Mouse (Mus musculus) right cerebral cortex, postnatal 36 days (tissue): ENCODE measurements around the gene Ltbp4.

Experiments
- DNase-seq, 2 experiments: peaks; one replicate each; pipeline ENCODE4 v3.0.0; 2022; ENCODE audit warnings: low spot score in 2 of 2, mixed read lengths in 1 of 2

Ltbp4 gene

DNA sequence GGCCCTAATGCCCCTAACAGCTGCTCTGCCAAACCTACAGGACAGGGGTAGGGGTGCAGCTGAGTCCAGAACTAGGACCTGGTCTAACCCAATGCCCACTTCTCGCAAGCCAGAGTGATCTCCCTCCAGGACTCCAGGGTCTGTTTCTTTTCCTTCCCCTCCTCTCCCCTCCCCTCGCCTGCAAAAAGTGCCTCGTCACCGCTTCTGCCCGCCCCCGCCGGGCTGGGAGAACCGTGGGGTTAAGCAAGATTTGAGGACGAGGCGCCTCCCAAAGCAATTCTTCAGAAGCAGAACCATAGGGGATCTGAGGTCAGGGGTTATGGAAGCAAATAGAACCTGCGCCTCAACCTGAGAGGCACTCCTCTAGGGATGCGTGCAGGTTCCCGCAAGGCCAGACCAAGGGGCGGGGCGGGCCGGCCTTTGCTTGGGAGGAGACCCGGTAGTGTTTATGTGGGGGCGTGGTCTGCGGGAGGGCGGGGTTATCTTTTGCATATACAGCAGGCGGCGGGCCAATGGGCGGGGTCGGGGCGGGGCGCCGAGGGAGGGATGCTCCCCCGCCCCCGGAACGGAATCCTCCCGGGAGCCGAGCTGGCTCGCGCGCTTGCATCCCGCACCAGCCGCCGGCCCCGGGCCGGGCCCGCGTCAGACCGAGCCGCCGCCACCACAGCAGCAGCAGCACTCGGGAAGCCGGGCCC, 79.1 kb downstream of the Ltbp4 start, which contains the start of gene Numbl:
Gene Numbl, plus strand, starts transcription at position 229 of the 695 bp plus-strand sequence.
- peak; percentile 85 to 88 for DNase-seq

DNA sequence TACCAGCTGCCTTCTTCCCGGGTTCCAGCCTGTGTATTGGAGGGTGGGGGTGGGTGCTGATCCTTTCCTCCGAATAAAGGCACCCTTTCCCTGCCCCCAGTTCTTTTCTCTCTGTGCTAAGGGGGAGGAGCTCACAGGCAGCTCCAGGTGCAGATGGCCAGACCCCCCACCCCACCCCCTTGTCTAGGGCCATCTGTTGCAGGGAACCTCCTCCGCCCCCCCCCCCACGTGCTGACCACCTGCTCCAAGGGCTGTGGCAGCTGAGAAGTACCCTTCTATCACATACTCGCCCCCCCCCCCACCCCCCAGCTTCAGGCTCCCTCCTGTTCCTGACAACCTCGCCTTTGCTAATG, 79.7 kb downstream of the Ltbp4 start:
- DNase-seq: no peak

DNA sequence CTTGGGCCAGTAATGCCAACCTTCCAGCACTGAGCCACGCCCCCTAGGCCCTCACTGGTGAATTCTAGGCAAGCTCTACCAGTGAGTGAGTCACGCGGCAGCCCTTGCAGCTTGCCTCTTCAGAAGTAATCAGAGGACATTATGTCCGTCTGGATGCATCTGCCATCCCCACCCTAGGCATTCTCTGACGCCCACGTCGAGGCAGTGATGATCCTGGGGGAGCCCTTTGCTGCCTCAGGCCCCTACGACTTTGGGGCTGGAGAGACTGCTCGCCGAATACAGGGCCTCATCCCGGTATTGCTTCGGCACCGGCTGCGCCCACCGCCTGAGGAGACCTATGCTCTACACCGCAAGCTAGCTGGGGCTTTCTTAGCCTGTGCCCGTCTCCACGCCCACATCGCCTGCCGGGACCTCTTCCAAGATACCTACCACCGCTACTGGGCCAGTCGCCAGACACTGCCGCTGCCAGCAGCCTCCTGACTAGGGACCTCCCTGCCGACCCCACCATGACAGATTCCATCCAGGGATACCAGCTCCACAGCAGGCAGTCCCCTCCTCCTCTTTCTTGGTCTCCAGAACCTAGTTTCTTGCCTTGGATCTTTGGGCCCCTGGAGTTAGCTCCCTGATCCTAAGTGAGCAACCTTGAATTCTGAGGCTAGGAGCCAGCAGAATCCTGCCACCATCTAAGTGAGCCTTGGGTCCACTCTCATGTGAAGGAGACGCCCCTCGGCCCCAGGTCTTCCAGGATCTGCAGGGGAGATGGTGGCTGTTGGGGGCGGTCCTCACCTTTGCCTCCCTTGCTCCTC, 80.2 kb downstream of the Ltbp4 start:
- peak; percentile 79 to 83 for DNase-seq

DNA sequence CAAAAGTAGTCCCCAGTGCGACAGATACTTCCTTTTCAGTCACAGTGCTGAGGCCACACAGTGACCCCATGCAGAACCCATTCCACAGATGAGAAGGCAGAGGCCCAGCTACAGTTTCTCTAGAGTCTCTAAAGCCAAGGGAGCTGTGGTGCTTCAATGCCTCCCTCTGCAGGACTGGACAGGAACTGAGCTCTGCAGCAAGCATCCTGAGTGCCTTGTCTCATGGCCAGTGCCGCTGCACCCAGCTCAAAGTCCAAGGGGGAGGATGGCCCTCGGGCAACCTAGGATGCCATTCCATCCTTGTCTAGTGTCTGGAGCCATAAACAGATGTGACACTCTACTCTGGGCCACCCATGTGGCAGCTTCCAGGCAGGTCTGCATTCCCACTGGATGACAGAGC, 81.8 kb downstream of the Ltbp4 start:
- DNase-seq: no peak
